Comparison of ENCODE assay signal across 15 mouse cellular contexts in genomic region chr2:179679866-179680265, GRCm38 (mm10).
DNase-seq lines count a peak whose midpoint lies in the region; ATAC-seq lines count a peak whose summit lies in the region.
"Had no signal": no experiment of that assay in that cellular context is flagged by ENCODE, and none has a peak within 500 bp of the region (broad histone marks: within the 10 kb centered on the region; RNA-seq: fewer than 3 reads in every experiment).

No protein-coding gene starts in this region.

- no peak overlapping the region for H3K27ac ChIP-seq in neural tube, embryonic 15.5 days (replicated peaks)
- H3K27ac ChIP-seq: heart, adult 2 months; limb, embryonic 12.5 days; macrophage; midbrain, embryonic 15.5 days had no signal

- H3K4me1 ChIP-seq in neural tube, embryonic 15.5 days = peaks cover 7% of the 10 kb centered on the region; the same call in 1 of the 2 replicates

- H3K9ac ChIP-seq in neural tube, embryonic 15.5 days (replicated peaks) = no peak overlapping the region
- H3K9ac ChIP-seq: limb, embryonic 12.5 days; midbrain, embryonic 15.5 days had no signal

- peak; percentile 12 for DNase-seq in cerebellum, adult 11 months
- peak; percentile 58 for DNase-seq in left cerebral cortex, postnatal 4 days
- DNase-seq in left cerebral cortex, adult 9 months (ENCODE audit: low spot score in 2 of 2) = no peak
- DNase-seq in layer of hippocampus, postnatal 14 days (ENCODE audit: low spot score in 2 of 2) = peak; percentile 24 to 42
- DNase-seq in ovary, postnatal 36 days (ENCODE audit: low spot score) = no peak
- no peak for DNase-seq in heart, postnatal 36 days
- DNase-seq: adrenal gland, adult 8-10 months; heart, adult 2 months; heart, postnatal 10 days; kidney, postnatal 14 days had no signal

- H3K4me3 ChIP-seq in neural tube, embryonic 15.5 days (replicated peaks) = no peak overlapping the region
- H3K4me3 ChIP-seq: heart, adult 2 months; limb, embryonic 12.5 days; midbrain, embryonic 15.5 days had no signal

- no peaks in the 10 kb centered on the region for H3K9me3 ChIP-seq in neural tube, embryonic 15.5 days (replicated peaks)
- H3K9me3 ChIP-seq: limb, embryonic 12.5 days; midbrain, embryonic 15.5 days had no signal

- no peak for ATAC-seq in cerebellum, adult (ENCODE audit: insufficient number of reproducible peaks, low FRiP score, low TSS enrichment)
- ATAC-seq in neural tube, embryonic 15.5 days (ENCODE audit: low FRiP score) = no peak
- ATAC-seq: midbrain, embryonic 15.5 days had no signal

- no peak overlapping the region for H3K4me2 ChIP-seq in neural tube, embryonic 15.5 days
- H3K4me2 ChIP-seq: limb, embryonic 12.5 days; midbrain, embryonic 15.5 days had no signal

- intact Hi-C loops in left cerebral cortex, postnatal 4 days (cut with DNase I) = no loop called here
- intact Hi-C loops in heart, postnatal 36 days (cut with DNase I) = loop anchor here (2.0 kb wide), 1 partner anchor 195 kb away; no protein-coding TSS in a partner anchor

- no peaks in the 10 kb centered on the region for H3K36me3 ChIP-seq in neural tube, embryonic 15.5 days
- H3K36me3 ChIP-seq: limb, embryonic 12.5 days; midbrain, embryonic 15.5 days had no signal

- 63% methylated on average over 5 of the region's 5 CpGs for WGBS in neural tube, embryonic 15.5 days

- 0 out of 2 replicates have a peak, but pooled peaks cover 2% of the 10 kb centered on the region for H3K27me3 ChIP-seq in neural tube, embryonic 15.5 days (replicated peaks)
- H3K27me3 ChIP-seq: midbrain, embryonic 15.5 days had no signal

Comparison
In these comparisons a context has a peak if more than half of its experiments do, and no peak if none do; other contexts are left out.
1. DNase-seq: peak in cerebellum, adult 11 months (single experiment), left cerebral cortex, postnatal 4 days (single experiment) and layer of hippocampus, postnatal 14 days (2 of 2); none in left cerebral cortex, adult 9 months (0 of 2), ovary, postnatal 36 days (single experiment) and heart, postnatal 36 days (0 of 2).